Mouse (Mus musculus): ENCODE results near the gene Nr2c2ap.

DNA sequence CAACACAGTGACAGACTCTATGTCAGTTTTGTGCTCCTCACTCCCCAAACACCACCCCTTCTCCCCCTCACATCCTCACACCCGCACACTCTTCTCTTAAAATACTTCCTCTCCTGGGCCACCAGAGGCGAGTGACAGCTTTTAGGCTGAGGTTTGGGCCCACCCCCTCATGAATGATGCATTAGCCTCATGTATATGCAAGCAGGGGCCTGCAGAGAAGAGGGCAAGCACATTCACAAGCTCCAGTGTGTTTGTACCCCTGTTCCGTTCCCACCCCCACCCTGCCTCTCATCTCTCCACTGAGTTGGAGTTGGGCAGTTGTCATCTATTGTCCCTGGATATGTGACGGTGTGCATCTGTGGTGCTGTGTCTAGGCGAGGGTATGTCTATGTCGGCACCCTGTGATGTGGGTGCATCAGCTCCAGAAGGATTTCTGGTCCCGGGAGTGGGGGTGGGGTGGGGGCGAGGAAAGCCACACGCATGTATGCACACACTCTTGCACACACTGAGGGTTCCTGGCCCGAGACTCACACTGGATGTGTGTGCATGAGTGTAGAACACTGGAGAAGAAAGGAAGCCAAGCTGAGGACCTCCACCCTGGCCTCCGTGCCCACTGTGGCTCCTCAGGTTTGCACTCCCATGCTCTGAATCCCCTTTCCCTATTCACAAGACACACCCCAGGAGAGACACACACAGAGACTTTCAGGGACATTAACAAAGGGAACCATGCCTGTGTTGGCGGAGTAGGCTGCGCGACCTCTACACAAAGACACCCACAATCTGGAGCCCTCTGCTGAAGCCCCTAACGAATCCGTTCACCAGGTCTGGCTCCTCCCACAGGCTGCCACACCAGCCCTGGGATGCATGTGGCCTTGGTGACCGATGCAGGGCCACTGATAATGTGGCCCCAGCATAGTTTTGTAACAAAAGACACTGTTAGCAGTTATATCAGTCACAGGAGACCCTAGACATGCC is 12.1 kb upstream of the Nr2c2ap start:
- TF ChIP-seq CTCF (IDR thresholded peaks at IDR 0.05; ENCODE audit: low read depth, low read length) (no peak), POLR2A (IDR thresholded peaks at IDR 0.05; ENCODE audit: insufficient read depth, low read length) (no peak), EP300 (IDR thresholded peaks at IDR 0.05; ENCODE audit: insufficient read depth, low read depth, low read length) (no peak)
